Mouse (Mus musculus) midbrain, embryonic 16.5 days (tissue): ENCODE results near the gene Hoxa5. TPM values are rescaled to one million over a fixed set of nuclear protein-coding genes. Genes with fewer than 3 reads are reported as not detected.
A peak's percentile ranks its signal among the peaks of the same experiment; 100 is the strongest.

Source experiments
- ATAC-seq: fragments of 200-750 bp; cut with Nextera tagmentation; 2 replicates; pipeline ENCODE4 v1.8.0; 2017; ENCODE audit warnings: moderate TSS enrichment
- H3K27ac ChIP-seq: fragments of 300-500 bp; sonication (generic); 2 replicates; pipeline ENCODE4 v1.5.1; 2014; ENCODE audit warnings: mild to moderate bottlenecking, low read length, mixed read lengths
- H3K27me3 ChIP-seq: fragments of 300-500 bp; sonication (generic); 2 replicates; pipeline ENCODE4 v1.6.1; 2014; ENCODE audit warnings: low read depth, low read length, mixed read lengths; ENCODE audit not compliant: control insufficient read depth, insufficient read depth
- H3K36me3 ChIP-seq: fragments of 300-500 bp; sonication (generic); 2 replicates; pipeline ENCODE4 v1.6.1; 2014; ENCODE audit warnings: mild to moderate bottlenecking, low read length, moderate library complexity, mixed read lengths; ENCODE audit not compliant: control insufficient read depth, insufficient read depth
- H3K4me1 ChIP-seq: fragments of 300-500 bp; sonication (generic); 2 replicates; pipeline ENCODE4 v1.6.1; 2014; ENCODE audit warnings: mild to moderate bottlenecking, low read length, mixed read lengths; ENCODE audit not compliant: control insufficient read depth, insufficient read depth
- H3K4me2 ChIP-seq: fragments of 300-500 bp; sonication (generic); 2 replicates; pipeline ENCODE4 v1.6.1; 2014; ENCODE audit warnings: mild to moderate bottlenecking, low read length, mixed read lengths
- H3K4me3 ChIP-seq: fragments of 300-500 bp; sonication (generic); 2 replicates; pipeline ENCODE4 v1.5.1; 2014; ENCODE audit warnings: low read depth, mild to moderate bottlenecking, low read length, moderate library complexity, mixed read lengths
- H3K9ac ChIP-seq: fragments of 300-500 bp; sonication (generic); 2 replicates; pipeline ENCODE4 v1.6.1; 2014; ENCODE audit warnings: low read depth, low read length, mixed read lengths
- H3K9me3 ChIP-seq: fragments of 300-500 bp; sonication (generic); replicated peaks from 2 replicates; pipeline ENCODE4 v1.6.1; 2014; ENCODE audit warnings: mild to moderate bottlenecking, low read length, mixed read lengths; ENCODE audit not compliant: control insufficient read depth, poor library complexity, severe bottlenecking
- WGBS: fragments of 180-500 bp; shearing (Covaris S2); extraction: QIAGEN DNeasy Blood & Tissue Kit; methylation state at CpG from one replicate; pipeline ENCODE4 v1.1.7; 2014; 5-methylcytosine and 5-hydroxymethylcytosine counted together
- polyA plus RNA-seq: library from polyadenylated mRNA; unstranded; fragments of >200 nt; fragmentation: Nextera tagmentation; extraction: Ambion mirVana; gene quantifications from 2 replicates; pipeline ENCODE4 v1.2.1, GENCODE M21; 2015

Hoxa5 gene
- 0.21 TPM in 1 of 2 replicates, not detected in the other for polyA plus RNA-seq

DNA sequence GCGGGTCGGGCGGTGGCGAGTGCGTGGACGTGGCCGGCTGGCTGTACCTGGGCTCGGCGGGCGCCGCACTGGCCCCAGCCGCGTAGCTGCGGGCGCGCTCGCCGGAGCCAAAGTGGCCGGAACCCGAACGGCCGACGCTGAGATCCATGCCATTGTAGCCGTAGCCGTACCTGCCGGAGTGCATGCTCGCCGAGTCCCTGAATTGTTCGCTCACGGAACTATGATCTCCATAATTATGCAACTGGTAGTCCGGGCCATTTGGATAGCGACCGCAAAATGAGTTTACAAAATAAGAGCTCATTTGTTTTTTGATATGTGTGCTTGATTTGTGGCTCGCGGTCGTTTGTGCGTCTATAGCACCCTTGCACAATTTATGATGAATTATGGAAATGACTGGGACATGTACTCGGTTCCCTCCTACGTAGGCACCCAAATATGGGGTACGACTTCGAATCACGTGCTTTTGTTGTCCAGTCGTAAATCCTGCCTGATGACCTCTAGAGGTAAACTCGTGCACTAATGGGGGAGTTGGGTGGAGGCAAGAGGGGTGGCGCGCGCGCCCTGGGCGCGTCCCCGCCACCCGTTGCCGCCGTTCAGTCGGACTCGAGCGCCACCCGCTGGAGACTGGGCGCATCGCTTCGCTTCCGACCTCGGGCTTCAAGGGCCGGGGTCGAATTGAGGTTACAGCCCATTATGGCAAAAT is at the start of gene Hoxa5:
TSS of gene Hoxa5 (minus strand) at position 538 of the 703 bp plus-strand sequence.
- H3K4me2 ChIP-seq, result 0 out of 2 replicates have a peak within 1 kb of the TSS, but pooled peaks have one; percentile 9
- no peaks in the 10 kb centered on the region for H3K9me3 ChIP-seq
- H3K9ac ChIP-seq, result no peak within 1 kb of the TSS
- no peaks in the 10 kb centered on the region for H3K36me3 ChIP-seq
- no peak for ATAC-seq
- no peak within 1 kb of the TSS; the same call in 1 of the 2 replicates for H3K4me3 ChIP-seq
- peaks cover 86% of the 10 kb centered on the region for H3K27me3 ChIP-seq
- peaks cover 3% of the 10 kb centered on the region; the same call in 1 of the 2 replicates for H3K4me1 ChIP-seq
- under 1% methylated on average over 65 of the region's 65 CpGs for WGBS
- H3K27ac ChIP-seq, result no peak within 1 kb of the TSS

DNA sequence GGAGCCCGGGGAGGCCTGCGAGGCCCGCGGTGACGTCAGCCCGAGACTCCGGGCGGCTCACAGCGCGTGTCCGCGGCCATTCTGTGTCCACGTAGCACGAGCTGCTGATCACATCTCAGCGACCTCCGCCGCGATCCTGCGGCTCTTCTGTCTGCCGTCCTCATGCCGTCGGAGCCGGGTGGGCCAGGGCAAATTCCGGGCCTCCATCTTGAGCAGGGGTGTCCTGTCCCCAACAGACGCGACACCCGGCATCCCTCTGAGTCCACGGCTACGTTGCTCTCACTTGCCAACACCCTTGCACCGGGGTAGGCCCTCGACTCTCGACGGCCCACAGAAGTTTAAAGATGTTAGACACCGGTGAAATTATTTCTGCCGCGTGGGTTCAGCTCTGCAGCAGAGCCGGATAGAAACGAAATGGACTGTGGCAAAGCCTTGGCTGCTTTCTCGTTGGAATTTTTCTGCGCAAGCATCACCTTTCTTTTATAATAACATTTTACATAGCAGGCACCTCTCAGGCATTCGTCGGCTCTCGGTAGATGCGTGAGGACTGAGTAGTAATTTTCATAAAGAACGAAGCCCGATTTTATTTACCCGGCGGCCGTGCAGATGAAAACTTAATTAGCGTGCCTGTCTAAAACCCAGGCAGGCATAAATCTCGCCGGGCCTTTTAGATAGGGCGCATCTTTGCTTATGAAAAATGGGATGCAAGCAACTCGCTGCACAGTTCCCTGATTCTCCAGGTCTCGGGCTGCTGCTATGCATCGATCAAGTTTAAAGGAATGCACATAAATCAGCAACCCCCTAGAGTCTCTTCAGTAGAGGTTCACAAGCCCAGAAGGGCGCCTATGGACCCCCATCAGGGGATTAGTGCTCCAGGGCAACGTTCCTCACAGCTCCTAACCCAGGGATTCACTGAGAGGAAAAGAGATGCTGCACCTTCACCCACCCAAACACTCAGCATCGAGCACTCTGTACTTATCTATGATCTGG is 49.4 kb upstream of the Hoxa5 start:
- H3K36me3 ChIP-seq, result no peaks in the 10 kb centered on the region
- H3K4me3 ChIP-seq, result no peak overlapping the region
- under 1% methylated on average over 59 of the region's 59 CpGs for WGBS
- no peaks in the 10 kb centered on the region for H3K9me3 ChIP-seq
- ATAC-seq, result no peak
- no peak overlapping the region for H3K4me2 ChIP-seq
- H3K27me3 ChIP-seq, result peaks cover 74% of the 10 kb centered on the region
- no peak overlapping the region for H3K27ac ChIP-seq
- no peaks in the 10 kb centered on the region for H3K4me1 ChIP-seq
- H3K9ac ChIP-seq, result no peak overlapping the region

DNA sequence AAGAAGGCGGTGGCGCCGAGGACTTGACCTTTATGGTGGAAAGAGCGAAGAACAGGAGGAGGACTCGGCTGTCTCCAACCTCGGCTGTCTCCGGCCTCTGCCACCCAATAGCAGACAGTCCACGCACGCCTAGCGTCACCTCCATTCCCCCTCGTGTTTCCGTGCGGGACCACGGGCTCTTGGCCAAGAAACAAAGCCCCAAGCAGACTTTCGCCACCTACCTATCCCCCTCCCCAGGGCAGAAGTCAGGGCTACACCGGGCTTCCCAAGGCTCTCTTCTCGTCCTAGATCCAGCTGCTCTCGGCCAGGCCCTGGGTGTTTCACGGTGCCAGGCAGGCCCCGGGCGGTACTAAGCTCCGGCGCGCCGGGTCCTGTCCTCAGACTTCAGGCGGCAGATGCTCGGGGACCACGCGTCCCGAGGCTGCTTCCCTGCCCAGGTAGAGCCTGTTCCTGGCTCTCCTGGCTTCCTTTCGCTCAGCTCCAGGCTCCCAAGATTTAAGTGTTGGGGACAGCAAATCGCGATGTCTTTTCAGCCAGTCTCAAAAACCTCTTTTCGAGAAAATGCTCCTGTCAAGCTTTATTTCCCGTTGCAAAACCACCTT is 48.5 kb upstream of the Hoxa5 start:
- Histone ChIP-seq H3K4me3 (no peak overlapping the region), H3K4me2 (no peak overlapping the region), H3K36me3 (no peaks in the 10 kb centered on the region), H3K9me3 (no peaks in the 10 kb centered on the region), H3K27me3 (peaks cover 76% of the 10 kb centered on the region), H3K27ac (no peak overlapping the region), H3K9ac (no peak overlapping the region), H3K4me1 (no peaks in the 10 kb centered on the region)
- WGBS, result 1% methylated on average over 35 of the region's 35 CpGs
- ATAC-seq, result no peak

DNA sequence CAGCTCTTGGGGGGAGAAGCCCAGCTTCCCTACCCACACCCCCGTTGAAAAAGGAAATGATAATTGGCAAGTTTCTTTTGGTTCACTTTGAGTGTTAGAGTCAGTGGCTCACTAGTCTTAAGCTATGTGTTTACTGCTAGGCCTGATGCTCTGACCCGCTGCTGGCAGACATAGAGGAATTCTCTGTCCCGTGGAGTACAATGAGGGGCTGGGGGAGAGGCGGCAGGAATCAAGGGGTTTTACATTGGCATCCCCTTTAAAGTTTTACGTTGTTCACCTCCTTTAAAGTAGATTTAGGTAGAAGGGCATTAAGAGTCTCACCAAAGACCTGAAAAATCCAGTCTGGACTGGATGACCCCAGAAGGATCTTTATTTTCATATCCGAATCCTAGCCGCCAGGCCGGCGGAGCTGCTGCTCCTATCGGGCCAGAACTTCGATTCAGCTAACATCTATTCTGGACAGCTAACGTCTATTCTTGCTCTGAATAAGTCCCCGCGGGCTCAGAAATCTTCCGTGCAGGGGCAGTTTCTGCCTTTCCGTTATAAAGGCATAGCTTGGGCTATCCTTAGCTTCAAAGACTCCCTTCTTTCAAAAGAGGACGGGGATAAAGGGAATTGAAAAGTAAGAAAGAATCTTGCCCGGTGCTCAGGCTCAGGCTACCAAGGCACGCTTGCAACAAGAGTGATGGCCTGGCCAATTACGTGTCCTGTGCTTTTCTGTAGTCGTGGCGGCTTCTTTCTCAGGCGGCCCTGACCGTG is 47.8 kb upstream of the Hoxa5 start:
- no peak overlapping the region for H3K4me2 ChIP-seq
- WGBS, result 2% methylated on average over 24 of the region's 24 CpGs
- H3K9ac ChIP-seq, result no peak overlapping the region
- no peak overlapping the region for H3K27ac ChIP-seq
- ATAC-seq, result no peak
- peaks cover 80% of the 10 kb centered on the region for H3K27me3 ChIP-seq
- H3K4me1 ChIP-seq, result no peaks in the 10 kb centered on the region
- H3K36me3 ChIP-seq, result no peaks in the 10 kb centered on the region
- H3K9me3 ChIP-seq, result no peaks in the 10 kb centered on the region
- H3K4me3 ChIP-seq, result no peak overlapping the region

DNA sequence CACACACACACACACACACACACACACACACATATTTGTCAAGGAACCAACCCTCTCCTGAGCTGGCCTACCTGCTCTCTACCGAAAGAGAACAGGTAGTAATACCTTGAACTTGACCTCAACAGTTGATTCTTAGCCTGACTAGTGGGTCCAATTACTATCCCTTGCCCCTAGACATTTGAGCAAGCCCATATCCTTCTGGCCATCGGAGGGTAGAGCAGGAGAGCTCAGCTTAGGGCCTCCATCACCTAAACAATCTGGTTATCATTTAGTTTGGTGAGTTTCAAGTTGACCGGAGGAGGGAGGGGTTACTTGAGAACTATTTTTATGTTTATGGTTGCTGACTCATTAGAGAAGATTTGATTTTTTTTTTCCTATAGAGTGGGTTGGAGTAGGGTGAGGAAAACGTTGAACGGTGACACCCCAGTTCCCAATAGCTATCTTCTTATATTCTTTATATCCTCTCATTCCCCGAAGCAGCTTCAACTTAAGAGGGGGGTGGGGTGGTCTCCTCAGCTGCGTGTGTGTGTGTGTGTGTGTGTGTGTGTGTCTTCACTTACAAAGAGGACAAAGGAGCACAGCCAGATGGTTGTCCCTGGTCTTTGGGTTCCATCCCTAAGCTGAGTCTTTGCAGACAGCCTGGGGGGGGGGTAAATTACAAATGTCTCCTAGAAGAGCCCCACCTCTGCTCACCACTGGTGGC is 46.9 kb upstream of the Hoxa5 start:
- Histone ChIP-seq H3K4me1 (no peaks in the 10 kb centered on the region), H3K27ac (no peak overlapping the region), H3K9ac (no peak overlapping the region), H3K27me3 (peaks cover 81% of the 10 kb centered on the region), H3K9me3 (no peaks in the 10 kb centered on the region), H3K36me3 (no peaks in the 10 kb centered on the region), H3K4me3 (no peak overlapping the region), H3K4me2 (no peak overlapping the region)
- 10% methylated on average over 7 of the region's 7 CpGs for WGBS
- no peak for ATAC-seq

DNA sequence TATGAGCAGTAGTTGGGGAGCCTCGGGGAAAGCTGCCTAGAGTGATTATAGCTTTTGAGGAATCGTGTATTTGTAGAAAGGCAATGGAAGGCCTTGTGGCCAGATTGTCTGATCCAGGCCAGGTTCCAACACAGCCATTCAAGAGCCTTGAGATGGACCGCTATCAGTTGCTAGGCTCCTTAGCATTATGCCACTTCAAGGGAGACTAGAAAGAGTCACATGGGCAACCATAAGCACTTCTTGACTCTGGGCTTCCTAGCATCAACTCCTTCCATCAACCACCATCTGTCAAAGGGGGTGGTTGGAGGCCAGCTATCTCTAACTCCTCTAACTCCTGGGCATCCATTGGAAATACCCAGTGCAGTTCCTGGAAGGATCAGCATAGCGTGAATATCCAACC is 45.4 kb upstream of the Hoxa5 start:
- no peak overlapping the region for H3K4me2 ChIP-seq
- H3K36me3 ChIP-seq, result no peaks in the 10 kb centered on the region
- 2% methylated on average over 4 of the region's 4 CpGs for WGBS
- no peak overlapping the region for H3K27ac ChIP-seq
- no peak overlapping the region for H3K9ac ChIP-seq
- H3K4me1 ChIP-seq, result no peaks in the 10 kb centered on the region
- peaks cover 85% of the 10 kb centered on the region for H3K27me3 ChIP-seq
- no peak overlapping the region for H3K4me3 ChIP-seq
- H3K9me3 ChIP-seq, result peaks cover 4% of the 10 kb centered on the region; the same call in 1 of the 2 replicates
- ATAC-seq, result no peak

DNA sequence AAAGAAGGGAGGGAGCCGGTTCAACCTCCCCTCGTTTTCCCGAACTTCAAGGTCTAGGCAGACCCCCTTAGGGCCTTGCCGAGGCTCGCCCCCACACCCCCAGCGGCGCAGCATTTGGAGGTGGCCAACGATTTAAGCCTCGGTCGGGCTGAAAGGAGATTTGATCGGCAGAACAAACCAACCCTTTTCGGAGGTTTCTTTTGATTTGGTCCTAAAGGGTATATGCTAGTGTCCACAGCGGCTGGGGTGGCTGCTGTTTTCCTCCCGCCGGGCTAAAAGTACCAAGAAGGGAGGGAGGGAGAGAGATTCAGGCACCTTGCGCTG is 45.0 kb upstream of the Hoxa5 start:
- Histone ChIP-seq H3K36me3 (no peaks in the 10 kb centered on the region), H3K27ac (no peak overlapping the region), H3K4me2 (no peak overlapping the region), H3K9me3 (peaks cover 4% of the 10 kb centered on the region; the same call in 1 of the 2 replicates), H3K27me3 (peaks cover 87% of the 10 kb centered on the region), H3K9ac (no peak overlapping the region), H3K4me3 (no peak overlapping the region), H3K4me1 (no peaks in the 10 kb centered on the region)
- ATAC-seq, result no peak
- 0% methylated on average over 16 of the region's 16 CpGs for WGBS
